ENCODE assay signal across 13 mouse cellular contexts in genomic region chrX:85199398-85199797, GRCm38 (mm10). TPM values are rescaled to one million over a fixed set of nuclear protein-coding genes. Genes with fewer than 3 reads are reported as not detected.
DNase-seq lines count a peak whose midpoint lies in the region; ATAC-seq and TF ChIP-seq lines count a peak whose summit lies in the region.
"Had no signal": no experiment of that assay in that cellular context is flagged by ENCODE, and none has a peak within 500 bp of the region (broad histone marks: within the 10 kb centered on the region; RNA-seq: fewer than 3 reads in every experiment).

No protein-coding gene starts in this region.

- TF ChIP-seq POLR2A in kidney, adult 2 months (IDR thresholded peaks at IDR 0.05; ENCODE audit: low read depth, low read length): no peak

- no peak for TF ChIP-seq CTCF in kidney, adult 2 months (conservative IDR thresholded peaks at IDR 0.05; ENCODE audit: insufficient read depth, insufficient read length, low read depth, low read length)

- H3K27me3 ChIP-seq in kidney, adult 2 months (replicated peaks; ENCODE audit: control insufficient read depth, insufficient read depth, low read length): no peaks in the 10 kb centered on the region
- no peaks in the 10 kb centered on the region for H3K27me3 ChIP-seq in midbrain, embryonic 14.5 days (ENCODE audit: control insufficient read depth, insufficient read depth, low read length)
- no peaks in the 10 kb centered on the region for H3K27me3 ChIP-seq in midbrain, embryonic 16.5 days (ENCODE audit: control insufficient read depth, insufficient read depth, low read depth, low read length)
- H3K27me3 ChIP-seq: heart, embryonic 13.5 days; lung, embryonic 15.5 days had no signal

- DNase-seq in cerebellum, adult 9-10 months: peak; percentile 34
- no peak for DNase-seq in cerebellum, postnatal 4 days (ENCODE audit: low spot score in 2 of 2)
- DNase-seq in kidney, adult 2 months: peak; percentile 17
- DNase-seq in kidney, postnatal 36 days: no peak
- peak; percentile 62 for DNase-seq in midbrain, embryonic 14.5 days
- peak; percentile 8 for DNase-seq in telencephalon, adult 2 months (ENCODE audit: low read depth, low spot score)
- DNase-seq in natural killer cell, adult 2 months (ENCODE audit: low spot score in 2 of 2): no peak

- 77% methylated on average over 3 of the region's 3 CpGs for WGBS in kidney, adult 2 months
- WGBS in midbrain, embryonic 14.5 days: 71% methylated on average over 3 of the region's 3 CpGs
- 56% methylated on average over 3 of the region's 3 CpGs for WGBS in midbrain, embryonic 16.5 days

- ATAC-seq in midbrain, embryonic 14.5 days (ENCODE audit: low FRiP score, low TSS enrichment): no peak
- no peak for ATAC-seq in midbrain, embryonic 16.5 days

- H3K4me1 ChIP-seq in kidney, adult 2 months (ENCODE audit: control insufficient read depth, insufficient read depth, low read length): no peaks in the 10 kb centered on the region
- no peaks in the 10 kb centered on the region for H3K4me1 ChIP-seq in midbrain, embryonic 14.5 days (ENCODE audit: control insufficient read depth, insufficient read depth, low read length)
- H3K4me1 ChIP-seq in midbrain, embryonic 16.5 days (ENCODE audit: control insufficient read depth, insufficient read depth, low read length): no peaks in the 10 kb centered on the region
- H3K4me1 ChIP-seq: embryonic facial prominence, embryonic 12.5 days; heart, embryonic 13.5 days; lung, embryonic 15.5 days had no signal

- H3K4me3 ChIP-seq in kidney, adult 2 months (ENCODE audit: insufficient read depth, low read depth, low read length): no peak overlapping the region
- H3K4me3 ChIP-seq in midbrain, embryonic 14.5 days (replicated peaks; ENCODE audit: low read depth, low read length): no peak overlapping the region
- H3K4me3 ChIP-seq in midbrain, embryonic 16.5 days (ENCODE audit: low read depth, low read length): no peak overlapping the region
- H3K4me3 ChIP-seq: embryonic facial prominence, embryonic 12.5 days; heart, embryonic 13.5 days; limb, embryonic 13.5 days; lung, embryonic 15.5 days had no signal

- no peak overlapping the region for H3K27ac ChIP-seq in kidney, adult 2 months (ENCODE audit: insufficient read depth, low read depth, low read length)
- H3K27ac ChIP-seq in midbrain, embryonic 14.5 days (replicated peaks; ENCODE audit: low read depth, low read length): no peak overlapping the region
- no peak overlapping the region for H3K27ac ChIP-seq in midbrain, embryonic 16.5 days (ENCODE audit: low read length)
- H3K27ac ChIP-seq: embryonic facial prominence, embryonic 12.5 days; heart, embryonic 13.5 days; limb, embryonic 13.5 days; lung, embryonic 15.5 days had no signal

- H3K36me3 ChIP-seq in kidney, adult 2 months (ENCODE audit: control insufficient read depth, insufficient read depth, low read length): no peaks in the 10 kb centered on the region
- no peaks in the 10 kb centered on the region for H3K36me3 ChIP-seq in midbrain, embryonic 14.5 days (ENCODE audit: control insufficient read depth, insufficient read depth, low read length)
- H3K36me3 ChIP-seq in midbrain, embryonic 16.5 days (ENCODE audit: control insufficient read depth, insufficient read depth, low read length): no peaks in the 10 kb centered on the region
- H3K36me3 ChIP-seq: embryonic facial prominence, embryonic 12.5 days; heart, embryonic 13.5 days; limb, embryonic 13.5 days; lung, embryonic 15.5 days had no signal

- no peak overlapping the region for H3K9ac ChIP-seq in midbrain, embryonic 14.5 days (replicated peaks; ENCODE audit: low read length)
- H3K9ac ChIP-seq in midbrain, embryonic 16.5 days (ENCODE audit: low read depth, low read length): no peak overlapping the region
- H3K9ac ChIP-seq: embryonic facial prominence, embryonic 12.5 days; heart, embryonic 13.5 days; limb, embryonic 13.5 days; lung, embryonic 15.5 days had no signal

- no peak overlapping the region for H3K4me2 ChIP-seq in midbrain, embryonic 14.5 days (ENCODE audit: low read length)
- H3K4me2 ChIP-seq in midbrain, embryonic 16.5 days (ENCODE audit: low read length): no peak overlapping the region
- H3K4me2 ChIP-seq: embryonic facial prominence, embryonic 12.5 days; heart, embryonic 13.5 days; limb, embryonic 13.5 days; lung, embryonic 15.5 days had no signal

- H3K9me3 ChIP-seq in midbrain, embryonic 14.5 days (ENCODE audit: control insufficient read depth, low read length): no peaks in the 10 kb centered on the region
- H3K9me3 ChIP-seq in midbrain, embryonic 16.5 days (replicated peaks; ENCODE audit: control insufficient read depth, low read length, poor library complexity, severe bottlenecking): no peaks in the 10 kb centered on the region
- H3K9me3 ChIP-seq: embryonic facial prominence, embryonic 12.5 days; heart, embryonic 13.5 days; limb, embryonic 13.5 days; lung, embryonic 15.5 days had no signal

RNA-seq across cellular contexts. Expression of gene Fthl17a, which starts 50.1 kb away (rescaled TPM):
- not detected in 2 replicates for polyA plus RNA-seq in kidney, adult 2 months (2012; rRNA removed)
- not detected in 2 replicates for polyA plus RNA-seq in midbrain, embryonic 14.5 days (2014; fragmentation: Nextera tagmentation; extraction: Ambion mirVana)
- polyA plus RNA-seq in midbrain, embryonic 16.5 days (2015; fragmentation: Nextera tagmentation; extraction: Ambion mirVana): not detected in 2 replicates
- polyA plus RNA-seq: embryonic facial prominence, embryonic 12.5 days; heart, embryonic 13.5 days; limb, embryonic 13.5 days; lung, embryonic 15.5 days; stomach, embryonic 14.5 days had no signal

Comparison
In these comparisons a context has a peak if more than half of its experiments do, and no peak if none do; other contexts are left out.
1. DNase-seq: peak in cerebellum, adult 9-10 months (single experiment), kidney, adult 2 months (single experiment), midbrain, embryonic 14.5 days (single experiment) and telencephalon, adult 2 months (single experiment); none in cerebellum, postnatal 4 days (0 of 2), kidney, postnatal 36 days (0 of 2) and natural killer cell, adult 2 months (0 of 2).